Mouse (Mus musculus): Measurements from ENCODE around the gene Uba7.
"Not testable (repeated sequence)": the region's sequence is repeated elsewhere in the genome, so short reads cannot be mapped to it uniquely, and the experiment has no call there.

The Uba7 gene

GRCm38 (mm10) chr9:107993013-107993412, 17.7 kb downstream of the Uba7 start:
- no peak for DNase-seq (ENCODE audit: low read depth, low spot score)

- DNase-seq (ENCODE audit: low read depth, low spot score): no peak
Measured at GRCm38 (mm10) chr9:107994464-107994863, 19.2 kb downstream of the Uba7 start.

- no peak for DNase-seq (ENCODE audit: low read depth, low spot score)
Measured at GRCm38 (mm10) chr9:107995513-107995912, 20.2 kb downstream of the Uba7 start.

- DNase-seq (ENCODE audit: low read depth, low spot score): no peak
Measured at GRCm38 (mm10) chr9:107996049-107996448, 20.7 kb downstream of the Uba7 start, which contains the start of gene Gm20662. Gm20662 (plus strand) TSS chr9:107996349.

GRCm38 (mm10) chr9:108001922-108002770, 26.8 kb downstream of the Uba7 start, which contains the start of gene Ip6k1:
Ip6k1 (plus strand) TSS chr9:108002501.
- DNase-seq (ENCODE audit: low read depth, low spot score): peak; percentile 100

- peak; percentile 39 for DNase-seq (ENCODE audit: low read depth, low spot score)
Measured at GRCm38 (mm10) chr9:108002778-108003530, 27.6 kb downstream of the Uba7 start.

- DNase-seq (ENCODE audit: low read depth, low spot score): no peak
Measured at GRCm38 (mm10) chr9:108003531-108003890, 28.2 kb downstream of the Uba7 start.

GRCm38 (mm10) chr9:108008041-108008440, 32.7 kb downstream of the Uba7 start:
- DNase-seq (ENCODE audit: low read depth, low spot score): no peak

- DNase-seq (ENCODE audit: low read depth, low spot score): no peak
Measured at GRCm38 (mm10) chr9:108010385-108010784, 35.1 kb downstream of the Uba7 start.

GRCm38 (mm10) chr9:108013577-108013976, 38.3 kb downstream of the Uba7 start:
- not testable (repeated sequence) for DNase-seq (ENCODE audit: low read depth, low spot score)

- no peak for DNase-seq (ENCODE audit: low read depth, low spot score)
Measured at GRCm38 (mm10) chr9:108017127-108017526, 41.8 kb downstream of the Uba7 start.

GRCm38 (mm10) chr9:108020741-108021140, 45.4 kb downstream of the Uba7 start:
- DNase-seq (ENCODE audit: low read depth, low spot score): no peak

- no peak for DNase-seq (ENCODE audit: low read depth, low spot score)
Measured at GRCm38 (mm10) chr9:108023216-108023615, 47.9 kb downstream of the Uba7 start.

GRCm38 (mm10) chr9:108026584-108026983, 51.3 kb downstream of the Uba7 start:
- DNase-seq (ENCODE audit: low read depth, low spot score): no peak

GRCm38 (mm10) chr9:108027867-108028266, 52.6 kb downstream of the Uba7 start:
- no peak for DNase-seq (ENCODE audit: low read depth, low spot score)

GRCm38 (mm10) chr9:108032126-108032525, 56.8 kb downstream of the Uba7 start:
- no peak for DNase-seq (ENCODE audit: low read depth, low spot score)
